Mouse (Mus musculus) kidney, postnatal 0 days (tissue): Measurements from ENCODE around the gene Gm12248. TPM values are rescaled to one million over a fixed set of nuclear protein-coding genes. Genes with fewer than 3 reads are reported as not detected.

Source experiments
- ATAC-seq: fragments of 200-750 bp; cut with Nextera tagmentation; replicated peaks from 2 replicates; pipeline ENCODE4 v1.8.0; 2017; ENCODE audit warnings: low read depth, moderate number of reproducible peaks, moderate TSS enrichment, moderate library complexity; ENCODE audit not compliant: low FRiP score
- DNase-seq: peaks from one replicate; pipeline ENCODE4 v3.0.0-alpha.2; 2016; ENCODE audit warnings: low spot score
- H3K27ac ChIP-seq: fragments of 300-500 bp; sonication (generic); 2 replicates; pipeline ENCODE4 v1.5.1; 2014; ENCODE audit warnings: mild to moderate bottlenecking
- H3K27me3 ChIP-seq: fragments of 300-500 bp; sonication (generic); 2 replicates; pipeline ENCODE4 v1.6.1; 2014; ENCODE audit warnings: low read length, mixed read lengths; ENCODE audit not compliant: insufficient read depth
- H3K36me3 ChIP-seq: fragments of 300-500 bp; sonication (generic); 2 replicates; pipeline ENCODE4 v1.6.1; 2014; ENCODE audit warnings: low read length, mixed read lengths; ENCODE audit not compliant: insufficient read depth
- H3K4me1 ChIP-seq: fragments of 300-500 bp; sonication (generic); replicated peaks from 2 replicates; pipeline ENCODE4 v1.6.1; 2014; ENCODE audit warnings: antibody characterized with exemption, low read length, mixed read lengths; ENCODE audit not compliant: insufficient read depth
- H3K4me2 ChIP-seq: fragments of 300-500 bp; sonication (generic); 2 replicates; pipeline ENCODE4 v1.6.1; 2014; ENCODE audit warnings: mild to moderate bottlenecking, low read length, moderate library complexity, mixed read lengths
- H3K4me3 ChIP-seq: fragments of 300-500 bp; sonication (generic); replicated peaks from 2 replicates; pipeline ENCODE4 v1.5.1; 2014; ENCODE audit warnings: low read depth, low read length
- H3K9ac ChIP-seq: fragments of 300-500 bp; sonication (generic); 2 replicates; pipeline ENCODE4 v1.6.1; 2014; ENCODE audit warnings: low read depth, low read length
- H3K9me3 ChIP-seq: fragments of 300-500 bp; sonication (generic); replicated peaks from 2 replicates; pipeline ENCODE4 v1.6.1; 2016; ENCODE audit warnings: low read length, inconsistent platforms, mixed read lengths
- CTCF ChIP-seq: IDR thresholded peaks from 2 replicates; pipeline ENCODE4 v1.5.1; 2016; ENCODE audit warnings: antibody characterized with exemption, low read depth, mild to moderate bottlenecking, moderate library complexity
- WGBS: fragments of 180-500 bp; shearing (Covaris S2); extraction: QIAGEN DNeasy Blood & Tissue Kit; methylation state at CpG from one replicate; pipeline ENCODE4 v1.1.7; 2014; 5-methylcytosine and 5-hydroxymethylcytosine counted together
- polyA plus RNA-seq: library from polyadenylated mRNA; unstranded; fragments of >200 nt; fragmentation: Nextera tagmentation; extraction: Ambion mirVana; gene quantifications from 2 replicates; pipeline ENCODE4 v1.2.1, GENCODE M21; 2015

The Gm12248 gene
- polyA plus RNA-seq, 1 experiment from 2014 or later = not detected

DNA sequence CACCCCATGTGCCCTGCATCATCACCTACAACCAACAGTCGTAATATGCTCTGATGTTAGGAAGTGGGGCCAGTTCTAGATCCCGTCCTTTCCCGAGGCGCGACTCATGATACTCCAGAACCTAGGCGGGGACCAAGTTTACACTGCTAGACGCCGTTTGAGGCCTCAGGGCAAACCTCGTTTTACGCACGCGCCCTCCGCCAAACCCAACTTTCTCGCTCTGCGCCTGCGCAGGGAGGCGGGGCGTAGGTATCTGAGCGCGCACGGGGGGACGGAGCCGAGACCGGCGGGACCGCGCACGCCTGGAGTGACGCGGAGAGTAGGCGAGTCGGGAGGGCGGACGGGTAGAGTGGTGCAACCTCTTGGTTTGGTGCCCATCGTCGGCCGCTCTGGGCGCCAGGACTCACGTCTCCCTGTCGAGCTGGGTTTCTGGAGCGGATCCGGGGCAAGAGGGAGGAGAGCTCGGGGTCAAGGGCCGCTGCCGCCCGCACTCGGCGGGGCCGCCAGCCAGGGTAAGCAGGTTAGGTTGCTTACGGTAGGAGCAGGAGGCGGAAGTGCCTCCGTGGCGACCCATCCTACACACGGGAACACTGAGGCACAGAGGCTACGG, 10.9 kb upstream of the Gm12248 start, which contains the start of gene Cnot8:
Gene Cnot8 (plus strand): TSS at position 457 of the 610 bp plus-strand sequence.
- H3K4me2 ChIP-seq = peak within 1 kb of the TSS; percentile 56
- H3K27ac ChIP-seq = peak within 1 kb of the TSS; percentile 91
- H3K36me3 ChIP-seq = no peaks in the 10 kb centered on the region
- H3K4me3 ChIP-seq = peak within 1 kb of the TSS; percentile 70
- TF ChIP-seq CTCF = 0 out of 2 replicates have a peak, but pooled peaks have one; percentile 2
- DNase-seq = peak; percentile 99
- peak; percentile 97 for ATAC-seq
- under 1% methylated on average over 54 of the region's 55 CpGs for WGBS
- H3K9me3 ChIP-seq = no peaks in the 10 kb centered on the region
- H3K27me3 ChIP-seq = no peaks in the 10 kb centered on the region
- peak within 1 kb of the TSS; percentile 80 for H3K9ac ChIP-seq
- H3K4me1 ChIP-seq = no peaks in the 10 kb centered on the region; the same call in 1 of the 2 replicates

GRCm38 (mm10) chr11:58103344-58103653, 10.4 kb upstream of the Gm12248 start:
- Histone ChIP-seq H3K4me3 (no peak overlapping the region), H3K9ac (peak overlapping the region; percentile 38; the same call in 1 of the 2 replicates), H3K27me3 (no peaks in the 10 kb centered on the region), H3K27ac (0 out of 2 replicates have a peak overlapping the region, but pooled peaks have one; percentile 39), H3K36me3 (no peaks in the 10 kb centered on the region), H3K9me3 (no peaks in the 10 kb centered on the region), H3K4me2 (peak overlapping the region; percentile 34), H3K4me1 (no peaks in the 10 kb centered on the region; the same call in 1 of the 2 replicates)
- WGBS = 56% methylated on average over 13 of the region's 13 CpGs
- no peak for TF ChIP-seq CTCF
- peak; percentile 45 for ATAC-seq
- no peak for DNase-seq

DNA sequence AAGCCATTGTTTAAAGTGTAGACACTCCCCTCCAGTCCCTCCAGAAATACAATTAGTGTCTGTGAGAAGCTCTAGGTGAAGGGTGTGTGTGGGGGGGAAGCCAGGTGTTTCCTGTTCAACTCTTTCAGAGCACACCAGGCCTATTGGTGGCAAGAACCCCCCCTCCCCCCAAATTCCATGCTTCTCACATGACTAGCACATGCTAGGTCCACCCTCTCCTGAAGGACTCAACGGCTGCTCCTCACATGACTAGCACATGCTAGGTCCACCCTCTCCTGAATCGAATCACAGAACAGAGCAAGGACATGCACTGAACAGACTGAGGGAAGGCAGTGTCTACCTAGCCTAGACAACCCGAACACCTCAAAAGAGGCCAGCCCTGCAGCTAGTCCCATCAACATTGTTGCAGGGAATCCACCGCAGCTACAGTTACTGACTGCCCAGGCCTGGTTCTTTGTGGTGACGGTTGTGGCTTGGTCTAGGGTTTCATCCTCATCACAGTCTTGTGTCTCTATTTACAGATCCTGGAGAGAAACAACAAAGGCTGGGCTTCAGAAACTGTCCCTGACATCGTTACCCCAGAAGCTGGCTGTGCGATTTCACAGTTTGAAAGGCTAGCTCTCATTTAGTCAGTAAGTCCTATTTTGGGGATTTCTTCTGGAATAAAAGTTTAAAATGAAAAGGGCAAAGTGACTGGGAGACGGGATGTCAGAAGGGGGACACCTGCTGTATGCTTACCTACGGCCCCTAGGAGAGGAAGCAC, 9.8 kb upstream of the Gm12248 start:
- Histone ChIP-seq H3K4me1 (no peaks in the 10 kb centered on the region; the same call in 1 of the 2 replicates), H3K4me3 (no peak overlapping the region), H3K27me3 (no peaks in the 10 kb centered on the region), H3K9me3 (no peaks in the 10 kb centered on the region), H3K36me3 (no peaks in the 10 kb centered on the region), H3K27ac (0 out of 2 replicates have a peak overlapping the region, but pooled peaks have one; percentile 39), H3K4me2 (no peak overlapping the region), H3K9ac (no peak overlapping the region)
- DNase-seq (no peak), ATAC-seq (no peak)
- WGBS = 83% methylated on average over 9 of the region's 9 CpGs
- no peak for TF ChIP-seq CTCF

DNA sequence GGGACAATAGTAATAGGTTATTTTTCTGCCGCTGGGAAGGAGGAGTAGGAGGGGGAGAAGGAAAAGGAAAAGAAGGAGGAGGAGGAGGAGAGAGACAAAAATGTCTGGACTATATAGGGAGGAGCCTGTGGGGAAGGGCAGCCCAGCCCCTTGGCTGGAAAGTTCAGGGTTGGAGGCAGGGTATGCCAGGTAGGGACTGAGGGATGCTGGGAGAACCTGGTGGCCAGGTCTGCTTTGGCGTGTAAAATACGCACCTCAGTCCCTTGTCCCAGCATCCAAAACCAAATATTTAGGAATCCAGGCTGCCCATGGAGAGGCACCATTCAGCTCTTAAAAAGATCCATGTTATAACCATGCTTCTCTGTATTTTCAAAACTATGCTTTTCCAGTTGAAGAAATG, 9.2 kb upstream of the Gm12248 start:
- no peak overlapping the region for H3K4me2 ChIP-seq
- no peaks in the 10 kb centered on the region for H3K9me3 ChIP-seq
- TF ChIP-seq CTCF = no peak
- H3K27ac ChIP-seq = no peak overlapping the region
- DNase-seq (no peak), ATAC-seq (no peak)
- WGBS = 74% methylated on average over 3 of the region's 3 CpGs
- no peaks in the 10 kb centered on the region for H3K27me3 ChIP-seq
- H3K9ac ChIP-seq = no peak overlapping the region
- H3K36me3 ChIP-seq = no peaks in the 10 kb centered on the region
- no peaks in the 10 kb centered on the region for H3K4me1 ChIP-seq
- H3K4me3 ChIP-seq = no peak overlapping the region

- Histone ChIP-seq H3K9ac (no peak overlapping the region), H3K9me3 (no peaks in the 10 kb centered on the region), H3K4me2 (no peak overlapping the region), H3K4me3 (no peak overlapping the region), H3K4me1 (no peaks in the 10 kb centered on the region), H3K27me3 (no peaks in the 10 kb centered on the region), H3K36me3 (no peaks in the 10 kb centered on the region), H3K27ac (no peak overlapping the region)
- WGBS = 86% methylated on average over 4 of the region's 4 CpGs
- DNase-seq = no peak
- TF ChIP-seq CTCF = no peak
- no peak for ATAC-seq
Measured at GRCm38 (mm10) chr11:58101194-58101720, 8.3 kb upstream of the Gm12248 start.

DNA sequence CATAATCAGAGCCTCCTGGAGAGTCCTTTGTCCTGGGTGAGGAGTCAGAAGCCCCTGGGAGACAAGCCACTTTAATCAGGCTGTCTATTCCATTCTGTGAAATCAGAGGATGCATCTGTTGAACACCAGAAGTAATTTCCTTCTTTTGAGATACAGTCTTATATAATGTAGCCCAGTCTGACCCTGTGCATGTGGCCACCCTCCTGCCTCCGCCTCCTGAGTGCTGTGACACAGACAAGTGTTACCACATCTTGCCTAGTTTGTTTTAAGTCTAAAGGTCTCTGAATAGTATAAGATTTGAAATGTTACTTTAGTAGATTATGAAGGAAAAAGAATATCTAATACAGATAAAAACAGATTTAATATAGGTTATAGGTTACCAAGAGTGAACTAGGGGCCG, 7.1 kb upstream of the Gm12248 start:
- Histone ChIP-seq H3K9me3 (no peaks in the 10 kb centered on the region), H3K36me3 (no peaks in the 10 kb centered on the region), H3K4me3 (no peak overlapping the region), H3K9ac (no peak overlapping the region), H3K4me1 (no peaks in the 10 kb centered on the region), H3K27me3 (no peaks in the 10 kb centered on the region), H3K4me2 (no peak overlapping the region), H3K27ac (no peak overlapping the region)
- no peak for DNase-seq
- ATAC-seq = no peak
- no peak for TF ChIP-seq CTCF
- WGBS = 83% methylated on average over 2 of the region's 2 CpGs
